Mouse (Mus musculus): ENCODE results near the gene Rai2. TPM values are rescaled to one million over a fixed set of nuclear protein-coding genes. Genes with fewer than 3 reads are reported as not detected.
A peak's percentile ranks its signal among the peaks of the same experiment; 100 is the strongest.

Rai2 gene
- polyA plus RNA-seq, 1 experiment from 2014 or later = 2.8 TPM

- Histone ChIP-seq H3K4me1 (ENCODE audit: insufficient read depth) (no peaks in the 10 kb centered on the region), H3K36me3 (ENCODE audit: insufficient read depth) (no peaks in the 10 kb centered on the region), H3K4me2 (no peak overlapping the region), H3K27me3 (ENCODE audit: insufficient read depth, low read length) (0 out of 2 replicates have a peak, but pooled peaks cover 2% of the 10 kb centered on the region), H3K27ac (ENCODE audit: low read depth) (no peak overlapping the region), H3K9me3 (ENCODE audit: low read depth, low read length) (no peaks in the 10 kb centered on the region), H3K9ac (no peak overlapping the region), H3K4me3 (ENCODE audit: low read depth, low read length) (no peak overlapping the region)
- WGBS = 55% methylated on average over 3 of the region's 3 CpGs
- TF ChIP-seq CTCF (IDR thresholded peaks at IDR 0.05; ENCODE audit: low read depth) = 0 out of 2 replicates have a peak, but pooled peaks have one; percentile 6
- ATAC-seq (ENCODE audit: insufficient read depth) (no peak), DNase-seq (no peak)
Observed at GRCm38 (mm10) chrX:161743080-161743479, 26.2 kb downstream of the Rai2 start.

- Histone ChIP-seq H3K4me3 (ENCODE audit: low read depth, low read length) (no peak overlapping the region), H3K9ac (no peak overlapping the region), H3K27ac (ENCODE audit: low read depth) (no peak overlapping the region), H3K4me2 (no peak overlapping the region), H3K36me3 (ENCODE audit: insufficient read depth) (no peaks in the 10 kb centered on the region), H3K4me1 (ENCODE audit: insufficient read depth) (no peaks in the 10 kb centered on the region), H3K9me3 (ENCODE audit: low read depth, low read length) (no peaks in the 10 kb centered on the region), H3K27me3 (ENCODE audit: insufficient read depth, low read length) (no peaks in the 10 kb centered on the region)
- no peak for ATAC-seq (ENCODE audit: insufficient read depth)
- DNase-seq = no peak
- WGBS = 75% methylated on average over 3 of the region's 3 CpGs
- TF ChIP-seq CTCF (IDR thresholded peaks at IDR 0.05; ENCODE audit: low read depth) = no peak
Observed at GRCm38 (mm10) chrX:161745296-161745695, 28.4 kb downstream of the Rai2 start.

GRCm38 (mm10) chrX:161747337-161747736 is 30.5 kb downstream of the Rai2 start:
- DNase-seq = no peak
- no peak for ATAC-seq (ENCODE audit: insufficient read depth)
- H3K4me2 ChIP-seq = no peak overlapping the region
- no peaks in the 10 kb centered on the region for H3K4me1 ChIP-seq (ENCODE audit: insufficient read depth)
- WGBS = 45% methylated on average over 2 of the region's 2 CpGs
- no peak overlapping the region for H3K27ac ChIP-seq (ENCODE audit: low read depth)
- no peaks in the 10 kb centered on the region for H3K27me3 ChIP-seq (ENCODE audit: insufficient read depth, low read length)
- no peaks in the 10 kb centered on the region for H3K36me3 ChIP-seq (ENCODE audit: insufficient read depth)
- no peak for TF ChIP-seq CTCF (IDR thresholded peaks at IDR 0.05; ENCODE audit: low read depth)
- no peaks in the 10 kb centered on the region for H3K9me3 ChIP-seq (ENCODE audit: low read depth, low read length)
- no peak overlapping the region for H3K4me3 ChIP-seq (ENCODE audit: low read depth, low read length)
- no peak overlapping the region for H3K9ac ChIP-seq

- H3K36me3 ChIP-seq (ENCODE audit: insufficient read depth) = no peaks in the 10 kb centered on the region
- H3K9ac ChIP-seq = no peak overlapping the region
- DNase-seq = no peak
- no peaks in the 10 kb centered on the region for H3K9me3 ChIP-seq (ENCODE audit: low read depth, low read length)
- 92% methylated on average over 2 of the region's 2 CpGs for WGBS
- no peaks in the 10 kb centered on the region for H3K4me1 ChIP-seq (ENCODE audit: insufficient read depth)
- no peak overlapping the region for H3K4me2 ChIP-seq
- no peak overlapping the region for H3K27ac ChIP-seq (ENCODE audit: low read depth)
- TF ChIP-seq CTCF (IDR thresholded peaks at IDR 0.05; ENCODE audit: low read depth) = no peak
- H3K27me3 ChIP-seq (ENCODE audit: insufficient read depth, low read length) = no peaks in the 10 kb centered on the region
- H3K4me3 ChIP-seq (ENCODE audit: low read depth, low read length) = no peak overlapping the region
- ATAC-seq (ENCODE audit: insufficient read depth) = no peak
Observed at GRCm38 (mm10) chrX:161753514-161753913, 36.6 kb downstream of the Rai2 start.

GRCm38 (mm10) chrX:161776321-161776962 is 59.6 kb downstream of the Rai2 start:
- DNase-seq (no peak), ATAC-seq (ENCODE audit: insufficient read depth) (no peak)
- H3K9ac ChIP-seq = no peak overlapping the region
- no peak overlapping the region for H3K27ac ChIP-seq (ENCODE audit: low read depth)
- H3K4me1 ChIP-seq (ENCODE audit: insufficient read depth) = no peaks in the 10 kb centered on the region
- H3K4me2 ChIP-seq = no peak overlapping the region
- H3K4me3 ChIP-seq (ENCODE audit: low read depth, low read length) = no peak overlapping the region
- no peaks in the 10 kb centered on the region for H3K9me3 ChIP-seq (ENCODE audit: low read depth, low read length)
- H3K27me3 ChIP-seq (ENCODE audit: insufficient read depth, low read length) = no peaks in the 10 kb centered on the region
- TF ChIP-seq CTCF (IDR thresholded peaks at IDR 0.05; ENCODE audit: low read depth) = no peak
- no peaks in the 10 kb centered on the region for H3K36me3 ChIP-seq (ENCODE audit: insufficient read depth)
- 69% methylated on average over 12 of the region's 12 CpGs for WGBS

- Histone ChIP-seq H3K27me3 (ENCODE audit: insufficient read depth, low read length) (no peaks in the 10 kb centered on the region), H3K4me2 (no peak overlapping the region), H3K36me3 (ENCODE audit: insufficient read depth) (no peaks in the 10 kb centered on the region), H3K9ac (no peak overlapping the region), H3K4me1 (ENCODE audit: insufficient read depth) (no peaks in the 10 kb centered on the region), H3K27ac (ENCODE audit: low read depth) (no peak overlapping the region), H3K9me3 (ENCODE audit: low read depth, low read length) (no peaks in the 10 kb centered on the region), H3K4me3 (ENCODE audit: low read depth, low read length) (no peak overlapping the region)
- WGBS = 77% methylated on average over 6 of the region's 6 CpGs
- ATAC-seq (ENCODE audit: insufficient read depth) = no peak
- no peak for DNase-seq
- TF ChIP-seq CTCF (IDR thresholded peaks at IDR 0.05; ENCODE audit: low read depth) = no peak
Observed at GRCm38 (mm10) chrX:161780321-161781034, 63.6 kb downstream of the Rai2 start.

GRCm38 (mm10) chrX:161790182-161790581 is 73.3 kb downstream of the Rai2 start:
- Histone ChIP-seq H3K27me3 (ENCODE audit: insufficient read depth, low read length) (no peaks in the 10 kb centered on the region), H3K4me2 (no peak overlapping the region), H3K4me1 (ENCODE audit: insufficient read depth) (no peaks in the 10 kb centered on the region), H3K27ac (ENCODE audit: low read depth) (no peak overlapping the region), H3K36me3 (ENCODE audit: insufficient read depth) (no peaks in the 10 kb centered on the region), H3K9me3 (ENCODE audit: low read depth, low read length) (no peaks in the 10 kb centered on the region), H3K9ac (no peak overlapping the region), H3K4me3 (ENCODE audit: low read depth, low read length) (no peak overlapping the region)
- ATAC-seq (ENCODE audit: insufficient read depth) = no peak
- 27% methylated on average over 6 of the region's 6 CpGs for WGBS
- peak; percentile 46 for DNase-seq
- peak; percentile 53 for TF ChIP-seq CTCF (IDR thresholded peaks at IDR 0.05; ENCODE audit: low read depth)

Data from lung, embryonic 14.5 days (tissue).